Mouse (Mus musculus) intestine, embryonic 15.5 days (tissue): ENCODE results near the gene Mylk. TPM values are rescaled to one million over a fixed set of nuclear protein-coding genes. Genes with fewer than 3 reads are reported as not detected.

Source experiments
- ATAC-seq: fragments of 200-750 bp; cut with Nextera tagmentation; 2 replicates; pipeline ENCODE4 v1.8.0; 2017; ENCODE audit warnings: moderate TSS enrichment, moderate library complexity
- H3K27ac ChIP-seq: fragments of 300-500 bp; sonication (generic); 2 replicates; pipeline ENCODE4 v1.5.1; 2015; ENCODE audit warnings: mild to moderate bottlenecking, inconsistent platforms
- H3K27me3 ChIP-seq: fragments of 300-500 bp; sonication (generic); replicated peaks from 2 replicates; pipeline ENCODE4 v1.6.1; 2015; ENCODE audit warnings: inconsistent platforms
- H3K36me3 ChIP-seq: fragments of 300-500 bp; sonication (generic); 2 replicates; pipeline ENCODE4 v1.6.1; 2015; ENCODE audit warnings: inconsistent platforms
- H3K4me1 ChIP-seq: fragments of 300-500 bp; sonication (generic); replicated peaks from 2 replicates; pipeline ENCODE4 v1.6.1; 2015; ENCODE audit warnings: inconsistent platforms
- H3K4me2 ChIP-seq: fragments of 300-500 bp; sonication (generic); replicated peaks from 2 replicates; pipeline ENCODE4 v1.6.1; 2015; ENCODE audit warnings: mild to moderate bottlenecking, inconsistent platforms
- H3K4me3 ChIP-seq: fragments of 300-500 bp; sonication (generic); replicated peaks from 2 replicates; pipeline ENCODE4 v1.5.1; 2015; ENCODE audit warnings: inconsistent platforms
- H3K9ac ChIP-seq: fragments of 300-500 bp; sonication (generic); 2 replicates; pipeline ENCODE4 v1.6.1; 2015; ENCODE audit warnings: inconsistent platforms
- H3K9me3 ChIP-seq: fragments of 300-500 bp; sonication (generic); 2 replicates; pipeline ENCODE4 v1.6.1; 2016; ENCODE audit warnings: inconsistent platforms
- WGBS: fragments of 180-500 bp; shearing (Covaris S2); methylation state at CpG from one replicate; pipeline ENCODE4 v1.1.7; 2015; 5-methylcytosine and 5-hydroxymethylcytosine counted together
- polyA plus RNA-seq: library from polyadenylated mRNA; unstranded; fragments of >200 nt; fragmentation: Nextera tagmentation; extraction: Ambion mirVana; gene quantifications from 2 replicates; pipeline ENCODE4 v1.2.1, GENCODE M21; 2015

The Mylk gene
- polyA plus RNA-seq, 1 experiment from 2014 or later, result 346 TPM

- H3K27me3 ChIP-seq, result no peaks in the 10 kb centered on the region
- H3K4me2 ChIP-seq, result no peak overlapping the region
- no peaks in the 10 kb centered on the region for H3K36me3 ChIP-seq
- WGBS, result 86% methylated on average over 7 of the region's 7 CpGs
- H3K4me3 ChIP-seq, result no peak overlapping the region
- H3K4me1 ChIP-seq, result no peaks in the 10 kb centered on the region
- no peaks in the 10 kb centered on the region for H3K9me3 ChIP-seq
- no peak overlapping the region for H3K27ac ChIP-seq
- H3K9ac ChIP-seq, result no peak overlapping the region
- no peak for ATAC-seq
Observed at GRCm38 (mm10) chr16:34814612-34815011, 69.6 kb downstream of the Mylk start.

DNA sequence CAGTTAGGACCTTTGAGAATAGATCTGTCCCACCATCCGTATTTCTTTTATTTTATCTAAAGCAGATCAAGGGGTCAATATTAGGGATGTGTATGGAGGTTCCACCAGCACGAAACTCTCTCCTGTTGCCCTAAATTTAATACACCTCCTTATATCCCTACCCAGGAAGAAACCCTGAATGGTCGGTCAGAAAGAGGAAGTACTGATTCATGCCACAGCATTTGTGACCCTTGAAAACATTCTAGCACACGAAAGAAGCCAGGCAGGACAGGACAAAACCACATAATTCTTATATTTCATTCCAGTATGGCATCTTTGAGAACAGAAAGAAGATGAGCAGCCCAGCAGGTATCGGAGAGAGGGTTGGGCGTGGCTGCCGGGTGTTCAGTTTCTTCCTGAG lies 71.5 kb downstream of the Mylk start:
- WGBS, result 78% methylated on average over 7 of the region's 7 CpGs
- no peaks in the 10 kb centered on the region for H3K36me3 ChIP-seq
- no peak overlapping the region for H3K9ac ChIP-seq
- H3K9me3 ChIP-seq, result no peaks in the 10 kb centered on the region
- no peaks in the 10 kb centered on the region for H3K4me1 ChIP-seq
- no peaks in the 10 kb centered on the region for H3K27me3 ChIP-seq
- H3K4me2 ChIP-seq, result no peak overlapping the region
- no peak overlapping the region for H3K27ac ChIP-seq
- no peak overlapping the region for H3K4me3 ChIP-seq
- ATAC-seq, result no peak

GRCm38 (mm10) chr16:34825111-34825744 lies 80.2 kb downstream of the Mylk start:
- H3K4me2 ChIP-seq, result no peak overlapping the region
- no peaks in the 10 kb centered on the region for H3K4me1 ChIP-seq
- H3K27me3 ChIP-seq, result no peaks in the 10 kb centered on the region
- H3K27ac ChIP-seq, result no peak overlapping the region
- no peak for ATAC-seq
- no peak overlapping the region for H3K9ac ChIP-seq
- H3K9me3 ChIP-seq, result no peaks in the 10 kb centered on the region
- no peak overlapping the region for H3K4me3 ChIP-seq
- H3K36me3 ChIP-seq, result no peaks in the 10 kb centered on the region
- 48% methylated on average over 7 of the region's 7 CpGs for WGBS

DNA sequence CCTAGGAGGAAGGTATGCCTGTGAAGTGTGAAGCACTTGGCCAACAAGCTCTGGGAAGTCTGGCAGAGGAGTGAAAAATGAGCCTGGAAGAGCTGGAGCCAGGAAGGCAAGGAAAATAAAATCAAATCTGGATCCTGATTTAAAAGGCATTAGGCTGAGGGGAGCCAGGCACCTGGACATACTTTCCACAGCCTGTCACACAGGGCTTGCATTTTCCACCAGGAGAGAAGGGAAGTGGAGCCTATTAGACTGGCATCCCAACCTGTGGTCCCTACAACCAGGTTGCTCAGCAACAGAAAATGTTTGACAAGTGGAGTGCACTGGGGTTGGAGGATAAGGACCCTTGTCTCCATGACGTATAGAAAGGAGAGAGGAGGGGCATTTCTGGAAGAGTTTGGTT lies 89.5 kb downstream of the Mylk start:
- H3K27me3 ChIP-seq, result no peaks in the 10 kb centered on the region
- H3K36me3 ChIP-seq, result no peaks in the 10 kb centered on the region
- H3K4me3 ChIP-seq, result no peak overlapping the region
- H3K4me2 ChIP-seq, result no peak overlapping the region
- no peaks in the 10 kb centered on the region for H3K4me1 ChIP-seq
- ATAC-seq, result no peak
- 38% methylated on average over 1 of the region's 1 CpGs for WGBS
- H3K9ac ChIP-seq, result no peak overlapping the region
- H3K27ac ChIP-seq, result no peak overlapping the region
- no peaks in the 10 kb centered on the region for H3K9me3 ChIP-seq

GRCm38 (mm10) chr16:34839004-34839703 lies 94.1 kb downstream of the Mylk start:
- H3K4me3 ChIP-seq, result no peak overlapping the region
- ATAC-seq, result no peak
- H3K27me3 ChIP-seq, result no peaks in the 10 kb centered on the region
- 67% methylated on average over 7 of the region's 7 CpGs for WGBS
- H3K36me3 ChIP-seq, result no peaks in the 10 kb centered on the region
- no peaks in the 10 kb centered on the region for H3K9me3 ChIP-seq
- H3K9ac ChIP-seq, result no peak overlapping the region
- no peak overlapping the region for H3K4me2 ChIP-seq
- H3K27ac ChIP-seq, result no peak overlapping the region
- H3K4me1 ChIP-seq, result no peaks in the 10 kb centered on the region

GRCm38 (mm10) chr16:34839704-34840331 lies 94.8 kb downstream of the Mylk start:
- Histone ChIP-seq H3K4me2 (no peak overlapping the region), H3K27ac (no peak overlapping the region), H3K36me3 (no peaks in the 10 kb centered on the region), H3K9me3 (no peaks in the 10 kb centered on the region), H3K9ac (no peak overlapping the region), H3K27me3 (no peaks in the 10 kb centered on the region), H3K4me3 (no peak overlapping the region), H3K4me1 (no peaks in the 10 kb centered on the region)
- ATAC-seq, result no peak
- 76% methylated on average over 7 of the region's 7 CpGs for WGBS

DNA sequence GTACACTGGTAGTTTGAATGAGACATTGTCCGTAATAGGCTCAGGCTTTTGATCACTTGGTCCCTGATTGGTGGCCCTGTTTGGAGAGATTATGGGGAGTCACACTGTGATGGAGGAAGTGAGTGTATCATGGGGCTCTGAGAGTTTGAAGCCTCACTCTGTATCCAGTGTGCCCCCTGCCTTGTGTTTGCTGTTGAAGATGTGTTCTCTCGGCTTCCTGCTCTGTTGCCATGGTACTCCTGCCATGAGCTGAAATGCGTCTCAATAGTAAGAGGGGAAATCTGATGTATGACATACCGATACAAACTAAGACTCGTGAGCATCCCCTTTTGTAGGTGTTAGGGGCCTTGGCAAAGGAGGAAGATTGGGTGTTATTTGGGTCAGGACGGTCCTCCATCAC lies 99.8 kb downstream of the Mylk start:
- Histone ChIP-seq H3K9me3 (no peaks in the 10 kb centered on the region), H3K4me2 (no peak overlapping the region), H3K9ac (no peak overlapping the region), H3K27ac (no peak overlapping the region), H3K4me3 (no peak overlapping the region), H3K4me1 (no peaks in the 10 kb centered on the region), H3K36me3 (no peaks in the 10 kb centered on the region), H3K27me3 (no peaks in the 10 kb centered on the region)
- no peak for ATAC-seq
- WGBS, result 80% methylated on average over 6 of the region's 6 CpGs

DNA sequence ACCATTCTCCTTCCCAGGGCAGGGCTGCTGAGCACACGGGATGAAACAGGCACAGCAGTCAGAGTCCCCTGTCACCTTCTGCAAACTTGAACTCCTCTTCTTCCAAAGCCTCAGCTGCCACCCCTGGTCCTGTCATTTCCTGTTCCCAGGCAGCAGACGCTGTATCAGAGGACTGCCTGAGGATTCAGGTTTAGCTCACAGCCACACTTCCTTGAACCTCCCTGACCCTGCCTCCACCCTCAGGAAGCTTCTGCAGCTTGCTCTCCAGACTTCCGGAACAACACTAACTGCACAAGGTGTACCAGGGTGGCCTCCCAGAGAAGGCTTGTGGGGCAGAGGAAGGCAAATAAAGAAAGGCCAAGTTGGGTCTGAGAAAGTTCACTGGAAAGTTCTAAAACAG lies 102.6 kb downstream of the Mylk start:
- no peaks in the 10 kb centered on the region for H3K27me3 ChIP-seq
- 39% methylated on average over 3 of the region's 3 CpGs for WGBS
- no peak overlapping the region for H3K4me3 ChIP-seq
- no peak overlapping the region for H3K9ac ChIP-seq
- ATAC-seq, result no peak
- no peak overlapping the region for H3K4me2 ChIP-seq
- H3K9me3 ChIP-seq, result no peaks in the 10 kb centered on the region
- H3K36me3 ChIP-seq, result no peaks in the 10 kb centered on the region
- H3K4me1 ChIP-seq, result no peaks in the 10 kb centered on the region
- no peak overlapping the region for H3K27ac ChIP-seq

DNA sequence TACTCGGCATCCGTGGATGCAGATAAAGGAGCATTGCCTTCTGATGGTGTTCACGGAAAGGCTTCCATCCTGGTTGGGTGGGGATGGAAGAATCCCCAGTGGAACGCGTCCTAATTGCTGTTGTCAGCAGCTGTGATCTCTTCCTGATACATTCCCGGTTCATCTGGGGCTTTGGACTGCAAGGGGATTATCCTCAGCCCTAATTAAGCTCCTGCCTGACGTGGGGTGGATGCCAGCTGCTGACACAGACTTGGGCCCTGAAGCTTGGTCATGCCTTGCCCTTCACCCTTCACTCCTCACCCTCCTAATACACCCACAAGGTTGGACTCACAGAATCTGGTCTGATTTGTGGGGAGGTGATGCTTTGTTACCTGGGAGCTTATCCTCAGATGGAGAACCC lies 109.1 kb downstream of the Mylk start:
- Histone ChIP-seq H3K36me3 (no peaks in the 10 kb centered on the region), H3K4me1 (peaks cover 3% of the 10 kb centered on the region; the same call in 1 of the 2 replicates), H3K27me3 (no peaks in the 10 kb centered on the region), H3K27ac (no peak overlapping the region), H3K4me2 (no peak overlapping the region), H3K9ac (no peak overlapping the region), H3K4me3 (no peak overlapping the region), H3K9me3 (no peaks in the 10 kb centered on the region)
- WGBS, result 76% methylated on average over 7 of the region's 7 CpGs
- no peak for ATAC-seq

- Histone ChIP-seq H3K27me3 (no peaks in the 10 kb centered on the region), H3K4me1 (peaks cover 3% of the 10 kb centered on the region; the same call in 1 of the 2 replicates), H3K4me2 (no peak overlapping the region), H3K9ac (no peak overlapping the region), H3K9me3 (no peaks in the 10 kb centered on the region), H3K27ac (no peak overlapping the region), H3K4me3 (no peak overlapping the region), H3K36me3 (no peaks in the 10 kb centered on the region)
- WGBS, result 79% methylated on average over 6 of the region's 6 CpGs
- ATAC-seq, result no peak
Observed at GRCm38 (mm10) chr16:34855136-34855535, 110.1 kb downstream of the Mylk start.

- Histone ChIP-seq H3K4me1 (peaks cover 3% of the 10 kb centered on the region; the same call in 1 of the 2 replicates), H3K4me2 (no peak overlapping the region), H3K4me3 (no peak overlapping the region), H3K9me3 (no peaks in the 10 kb centered on the region), H3K27ac (no peak overlapping the region), H3K9ac (no peak overlapping the region), H3K27me3 (no peaks in the 10 kb centered on the region), H3K36me3 (no peaks in the 10 kb centered on the region)
- 73% methylated on average over 2 of the region's 2 CpGs for WGBS
- no peak for ATAC-seq
Observed at GRCm38 (mm10) chr16:34855751-34856150, 110.7 kb downstream of the Mylk start.

DNA sequence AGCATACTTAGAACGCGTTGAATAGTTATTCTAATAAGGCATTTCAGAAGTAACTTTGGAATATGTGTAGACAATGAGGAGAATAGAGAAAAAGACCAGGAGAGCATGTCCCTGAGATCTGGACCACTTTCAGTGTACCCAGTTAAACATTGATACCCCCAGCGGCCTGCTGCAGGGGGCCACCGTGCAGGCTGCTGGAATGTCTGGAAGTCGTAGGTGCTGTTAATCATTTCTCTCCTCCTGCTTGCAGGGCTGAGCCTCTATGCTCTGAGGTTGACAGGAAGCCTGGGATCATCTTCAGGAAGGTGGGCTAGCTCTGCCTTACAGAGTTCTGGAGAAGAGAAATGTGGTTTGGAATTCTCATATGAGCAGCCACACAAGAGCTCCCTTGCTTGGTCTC lies 112.6 kb downstream of the Mylk start:
- H3K4me2 ChIP-seq, result no peak overlapping the region
- no peaks in the 10 kb centered on the region for H3K36me3 ChIP-seq
- no peaks in the 10 kb centered on the region for H3K27me3 ChIP-seq
- H3K4me1 ChIP-seq, result peaks cover 11% of the 10 kb centered on the region; the same call in 1 of the 2 replicates
- no peak overlapping the region for H3K4me3 ChIP-seq
- no peak for ATAC-seq
- WGBS, result 44% methylated on average over 5 of the region's 5 CpGs
- H3K27ac ChIP-seq, result no peak overlapping the region
- no peaks in the 10 kb centered on the region for H3K9me3 ChIP-seq
- no peak overlapping the region for H3K9ac ChIP-seq

GRCm38 (mm10) chr16:34860761-34861160 lies 115.8 kb downstream of the Mylk start:
- H3K4me3 ChIP-seq, result no peak overlapping the region
- no peak for ATAC-seq
- no peaks in the 10 kb centered on the region for H3K36me3 ChIP-seq
- H3K9ac ChIP-seq, result no peak overlapping the region
- 84% methylated on average over 3 of the region's 3 CpGs for WGBS
- H3K9me3 ChIP-seq, result no peaks in the 10 kb centered on the region
- H3K27ac ChIP-seq, result no peak overlapping the region
- no peak overlapping the region for H3K4me2 ChIP-seq
- no peaks in the 10 kb centered on the region for H3K27me3 ChIP-seq
- H3K4me1 ChIP-seq, result peaks cover 11% of the 10 kb centered on the region; the same call in 1 of the 2 replicates
